Mouse (Mus musculus) olfactory bulb, adult 2 months (tissue): ENCODE results near the gene Pcdh15. TPM values are rescaled to one million over a fixed set of nuclear protein-coding genes. Genes with fewer than 3 reads are reported as not detected.

Experiments
- H3K27ac ChIP-seq: fragments of 200-500 bp; 2 replicates; pipeline ENCODE4 v1.5.1; 2012; ENCODE audit warnings: low read depth, low read length; ENCODE audit not compliant: insufficient read depth
- H3K4me1 ChIP-seq: fragments of 200-500 bp; 2 replicates; pipeline ENCODE4 v1.6.1; 2012; ENCODE audit warnings: low read length; ENCODE audit not compliant: control insufficient read depth, insufficient read depth
- H3K4me3 ChIP-seq: fragments of 200-500 bp; 2 replicates; pipeline ENCODE4 v1.5.1; 2012; ENCODE audit warnings: mild to moderate bottlenecking, low read depth, low read length, moderate library complexity; ENCODE audit not compliant: insufficient read depth
- CTCF ChIP-seq: fragments of 200-500 bp; IDR thresholded peaks from 2 replicates; pipeline ENCODE4 v1.5.1; 2012; ENCODE audit warnings: low read depth, mild to moderate bottlenecking, low read length, moderate library complexity; ENCODE audit not compliant: insufficient read depth
- POLR2A ChIP-seq: fragments of 200-500 bp; IDR thresholded peaks from 2 replicates; pipeline ENCODE4 v1.6.1; 2012; ENCODE audit warnings: mild to moderate bottlenecking, low read depth, low read length, moderate library complexity; ENCODE audit not compliant: insufficient read depth
- WGBS: fragments of 180-500 bp; shearing (Covaris S2); methylation state at CpG from one replicate; pipeline ENCODE4 v1.1.7; 2018; 5-methylcytosine and 5-hydroxymethylcytosine counted together
- polyA plus RNA-seq: library from polyadenylated mRNA; stranded (reverse); fragments of >200 nt; gene quantifications from 2 replicates; pipeline ENCODE4 v1.2.4, GENCODE M21; 2012; ENCODE audit warnings: low replicate concordance; ENCODE audit not compliant: missing spikeins, insufficient read depth, insufficient read length

Pcdh15 gene
- polyA plus RNA-seq, 1 experiment = not detected

GRCm38 (mm10) chr10:74086653-74087052 lies 987.5 kb downstream of the Pcdh15 start:
- TF ChIP-seq POLR2A (no peak), CTCF (no peak)
- H3K4me1 ChIP-seq = no peaks in the 10 kb centered on the region
- H3K4me3 ChIP-seq = no peak overlapping the region
- WGBS = 97% methylated on average over 4 of the region's 4 CpGs
- no peak overlapping the region for H3K27ac ChIP-seq

- WGBS = 96% methylated on average over 1 of the region's 1 CpGs
- Histone ChIP-seq H3K4me3 (no peak overlapping the region), H3K27ac (no peak overlapping the region), H3K4me1 (no peaks in the 10 kb centered on the region)
- TF ChIP-seq CTCF (no peak), POLR2A (no peak)
Measured at GRCm38 (mm10) chr10:74098296-74098695, 999.2 kb downstream of the Pcdh15 start.

- Histone ChIP-seq H3K27ac (no peak overlapping the region), H3K4me3 (no peak overlapping the region), H3K4me1 (no peaks in the 10 kb centered on the region)
- WGBS = 57% methylated on average over 1 of the region's 1 CpGs
- TF ChIP-seq POLR2A (no peak), CTCF (no peak)
Measured at GRCm38 (mm10) chr10:74114107-74114506, 1015.0 kb downstream of the Pcdh15 start.

GRCm38 (mm10) chr10:74116817-74117216 lies 1017.7 kb downstream of the Pcdh15 start:
- no peaks in the 10 kb centered on the region for H3K4me1 ChIP-seq
- no peak overlapping the region for H3K4me3 ChIP-seq
- TF ChIP-seq CTCF (no peak), POLR2A (no peak)
- WGBS = 58% methylated on average over 1 of the region's 1 CpGs
- no peak overlapping the region for H3K27ac ChIP-seq

DNA sequence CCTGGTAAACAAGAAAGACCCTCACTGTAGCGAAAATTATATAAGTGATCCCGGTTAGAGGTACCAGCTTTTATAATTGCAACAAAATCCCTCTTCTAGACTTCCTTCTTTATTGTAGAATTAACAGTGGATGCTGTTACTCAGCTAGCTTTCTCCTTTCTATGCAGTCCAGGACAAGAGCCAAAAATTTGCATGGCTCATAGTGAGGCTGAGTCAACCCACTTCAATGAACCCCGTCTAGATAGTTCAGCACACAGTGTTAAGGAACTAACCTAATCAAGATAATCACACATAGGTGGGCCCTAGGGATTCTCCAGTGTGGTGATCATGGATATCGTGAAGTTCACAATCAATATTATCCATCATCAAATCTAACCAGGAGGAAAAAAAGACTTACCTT lies 1024.3 kb downstream of the Pcdh15 start:
- H3K4me1 ChIP-seq = no peaks in the 10 kb centered on the region
- whole genome bisulfite sequencing = 68% methylated on average over 4 of the region's 4 CpGs
- no peak overlapping the region for H3K4me3 ChIP-seq
- H3K27ac ChIP-seq = no peak overlapping the region
- TF ChIP-seq POLR2A (no peak), CTCF (no peak)

DNA sequence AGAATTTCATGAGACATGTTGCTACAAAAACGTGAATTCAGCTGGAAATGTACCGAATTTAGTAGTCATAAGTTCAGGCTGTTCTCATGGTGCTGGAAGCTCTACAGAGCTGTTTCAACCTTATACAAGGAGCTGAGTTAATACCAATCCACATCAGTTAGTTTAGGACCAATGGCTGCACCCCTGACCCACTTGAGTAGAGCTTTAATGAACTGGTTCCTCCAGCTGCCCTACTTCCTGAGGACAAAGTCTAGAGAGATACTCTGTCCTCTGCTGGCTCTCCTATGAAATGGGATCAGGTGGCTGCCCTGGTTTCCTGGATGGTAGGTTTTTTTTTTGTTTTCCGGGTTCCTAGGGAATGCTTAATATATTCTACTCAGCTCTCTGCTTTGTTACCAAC lies 1030.0 kb downstream of the Pcdh15 start:
- H3K4me1 ChIP-seq = no peaks in the 10 kb centered on the region
- no peak overlapping the region for H3K27ac ChIP-seq
- H3K4me3 ChIP-seq = no peak overlapping the region
- no peak for TF ChIP-seq CTCF
- TF ChIP-seq POLR2A = no peak
- WGBS = 84% methylated on average over 3 of the region's 3 CpGs

DNA sequence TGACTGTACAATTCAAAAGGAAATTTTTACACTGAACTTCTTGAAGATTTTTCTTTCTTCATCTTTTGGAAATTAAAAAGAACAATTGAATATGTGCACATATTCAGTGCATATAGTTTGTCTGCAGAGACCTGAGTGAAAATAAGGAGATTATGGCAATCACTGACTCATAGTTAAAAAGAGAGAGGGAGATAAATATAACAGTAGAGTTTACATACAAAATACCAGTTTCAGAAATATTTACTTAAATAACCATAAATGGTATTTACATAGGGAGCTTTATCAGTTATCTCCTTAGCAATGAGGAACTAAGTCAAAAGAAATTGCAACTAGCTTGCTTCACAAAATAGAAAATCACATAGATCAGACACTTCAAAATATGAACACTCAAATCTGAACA lies 1030.5 kb downstream of the Pcdh15 start:
- H3K27ac ChIP-seq = no peak overlapping the region

GRCm38 (mm10) chr10:74130805-74131204 lies 1031.7 kb downstream of the Pcdh15 start:
- no peak overlapping the region for H3K4me3 ChIP-seq
- TF ChIP-seq CTCF (no peak), POLR2A (no peak)
- no peak overlapping the region for H3K27ac ChIP-seq
- WGBS = 90% methylated on average over 3 of the region's 3 CpGs
- no peaks in the 10 kb centered on the region for H3K4me1 ChIP-seq

More for the DNA sequence above, 1030.5 kb downstream of the Pcdh15 start:
- H3K4me3 ChIP-seq = no peak overlapping the region
- H3K4me1 ChIP-seq = no peaks in the 10 kb centered on the region
- TF ChIP-seq CTCF (no peak), POLR2A (no peak)

GRCm38 (mm10) chr10:74147966-74148365 lies 1048.8 kb downstream of the Pcdh15 start:
- Histone ChIP-seq H3K4me1 (no peaks in the 10 kb centered on the region), H3K27ac (no peak overlapping the region), H3K4me3 (no peak overlapping the region)
- TF ChIP-seq CTCF (no peak), POLR2A (no peak)

- TF ChIP-seq POLR2A = no peak
- no peak for TF ChIP-seq CTCF
- Histone ChIP-seq H3K4me1 (no peaks in the 10 kb centered on the region), H3K27ac (no peak overlapping the region), H3K4me3 (no peak overlapping the region)
- 79% methylated on average over 3 of the region's 3 CpGs for WGBS
Measured at GRCm38 (mm10) chr10:74181921-74182320, 1082.8 kb downstream of the Pcdh15 start.
